Mouse (Mus musculus) layer of hippocampus, adult 2 months (tissue): Measurements from ENCODE around the gene Olfr1462. TPM values are rescaled to one million over a fixed set of nuclear protein-coding genes. Genes with fewer than 3 reads are reported as not detected.

ENCODE experiments used
- DNase-seq, 2 experiments: peaks; one replicate each; pipeline ENCODE4 v3.0.0; 2022; ENCODE audit warnings: low spot score in 2 of 2
- H3K27ac ChIP-seq: fragments of 200-600 bp; 2 replicates; pipeline ENCODE4 v1.8.1; 2022
- H3K4me3 ChIP-seq: fragments of 200-600 bp; 2 replicates; pipeline ENCODE4 v1.8.1; 2022; ENCODE audit warnings: mild to moderate bottlenecking
- CTCF ChIP-seq: fragments of 200-600 bp; conservative IDR thresholded peaks from 2 replicates; pipeline ENCODE4 v1.8.1; 2022; ENCODE audit warnings: antibody characterized with exemption, mild to moderate bottlenecking, moderate library complexity
- long read RNA-seq, 2 experiments: library from polyadenylated mRNA; stranded (forward); transcript quantifications; one replicate each; pipeline ENCODE4 v2.0.0; 2021; ENCODE audit warnings: borderline mapping rate in 2 of 2
- total RNA-seq, 2 experiments: library from RNA; stranded (reverse); gene quantifications; 2 replicates each; pipeline ENCODE4 v1.2.3; 2021

Gene Olfr1462
- not detected for total RNA-seq
- long read RNA-seq, experiment 1: 0 reads
- long read RNA-seq, experiment 2: 0 reads

DNA sequence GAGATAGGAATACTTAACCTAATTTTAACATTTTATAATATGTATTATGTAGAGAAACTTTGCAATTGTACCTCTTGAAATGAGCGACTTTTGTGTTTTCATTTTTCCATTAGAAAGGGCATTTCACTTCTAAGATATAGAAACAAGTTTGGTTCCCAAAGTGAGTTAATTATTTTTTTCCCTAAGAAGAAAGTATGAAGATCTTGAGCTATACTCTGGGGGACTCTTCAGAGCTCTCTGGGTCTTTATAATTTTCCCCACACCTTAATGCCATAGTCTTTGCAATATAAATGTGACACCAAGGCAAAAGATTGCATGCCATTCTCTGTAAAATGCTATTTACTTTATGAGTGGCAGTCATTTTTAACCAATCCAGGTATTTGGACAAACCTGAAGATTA is at the start of gene Olfr1462:
Olfr1462 (plus strand) TSS at position 301 of the 400 bp plus-strand sequence.
- no peak within 1 kb of the TSS for H3K4me3 ChIP-seq
- DNase-seq: no peak
- H3K27ac ChIP-seq: no peak within 1 kb of the TSS
- TF ChIP-seq CTCF: no peak

GRCm38 (mm10) chr19:13149449-13149848 is 36.1 kb upstream of the Olfr1462 start, which contains the start of gene Olfr1459:
TSS of gene Olfr1459 (minus strand) at chr19:13149549.
- no peak for TF ChIP-seq CTCF
- no peak within 1 kb of the TSS for H3K4me3 ChIP-seq
- H3K27ac ChIP-seq: no peak within 1 kb of the TSS
- no peak for DNase-seq

DNA sequence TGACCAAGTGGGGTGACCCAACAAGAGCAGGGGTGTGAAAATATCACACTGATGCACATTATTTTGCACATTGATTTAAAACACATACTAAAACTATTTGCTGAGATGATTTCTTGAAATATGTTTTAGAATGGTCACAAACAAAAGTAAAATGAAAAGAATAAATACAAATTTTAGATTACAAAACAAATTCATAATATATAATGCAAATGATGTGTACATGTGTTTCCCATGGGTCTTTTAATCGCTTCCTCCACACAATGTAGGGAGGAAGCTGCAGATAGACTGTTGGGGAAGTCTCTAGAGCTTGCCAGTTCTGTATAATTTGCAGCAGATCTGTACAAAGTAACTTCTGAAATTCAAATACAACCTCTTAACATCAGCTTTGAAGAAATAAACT is 22.8 kb upstream of the Olfr1462 start, which contains the start of gene Olfr1461:
Olfr1461 (plus strand) TSS at position 301 of the 400 bp plus-strand sequence.
- TF ChIP-seq CTCF: no peak
- H3K27ac ChIP-seq: no peak within 1 kb of the TSS
- no peak for DNase-seq
- no peak within 1 kb of the TSS for H3K4me3 ChIP-seq

DNA sequence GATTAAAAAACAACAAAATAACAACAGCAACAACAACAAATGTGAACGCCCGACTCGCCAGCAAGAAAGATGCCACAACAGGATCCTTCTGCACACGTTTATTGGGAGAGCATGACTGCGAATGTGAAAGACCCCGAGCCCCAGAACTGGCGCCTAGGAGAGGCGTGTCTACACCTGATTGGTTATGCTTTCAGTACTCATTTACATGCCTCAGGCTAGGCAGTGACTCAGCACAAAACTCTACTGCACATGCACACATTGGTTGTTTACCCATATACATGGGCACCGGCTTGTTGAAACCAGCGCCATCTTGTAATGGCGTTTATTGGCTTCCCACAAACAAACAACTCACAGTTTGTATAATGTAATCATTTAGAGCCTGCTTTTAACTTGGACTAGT is 36.1 kb downstream of the Olfr1462 start:
- H3K27ac ChIP-seq: no peak overlapping the region
- no peak for TF ChIP-seq CTCF
- H3K4me3 ChIP-seq: no peak overlapping the region
- no peak for DNase-seq

DNA sequence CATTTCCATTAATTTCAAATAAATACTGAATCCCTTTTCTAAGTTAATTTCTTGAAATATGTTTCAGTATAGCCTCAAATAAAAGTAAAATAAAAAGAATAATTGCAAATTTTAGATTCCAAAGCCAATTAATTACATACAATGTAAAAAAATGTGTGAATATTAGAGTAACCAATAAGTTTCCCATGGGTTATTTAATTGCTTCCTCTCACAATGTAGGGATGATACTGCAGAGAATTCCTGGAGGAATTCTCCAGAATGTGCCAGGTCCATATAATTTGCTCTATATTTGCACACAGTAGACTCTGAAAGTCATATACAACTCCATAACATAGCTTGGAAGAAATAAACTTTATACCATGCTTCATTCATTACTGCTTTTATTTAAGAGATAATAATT is 45.5 kb downstream of the Olfr1462 start, which contains the start of gene Olfr1463:
Olfr1463 (plus strand) TSS at position 301 of the 400 bp plus-strand sequence.
- no peak for TF ChIP-seq CTCF

More for the DNA sequence above, 45.5 kb downstream of the Olfr1462 start, which contains the start of gene Olfr1463:
- Histone ChIP-seq H3K4me3 (no peak within 1 kb of the TSS), H3K27ac (no peak within 1 kb of the TSS)
- DNase-seq: no peak

Other genes starting within 250 kb of the Olfr1462 start
- not detected for gene Olfr1450, start 235.5 kb upstream of the Olfr1462 start, total RNA-seq
- not detected for gene Olfr1451, start 190.7 kb upstream of the Olfr1462 start, total RNA-seq
- gene Olfr1453, start 157.4 kb upstream of the Olfr1462 start, total RNA-seq: not detected
- not detected for gene Olfr1454, start 125.1 kb upstream of the Olfr1462 start, total RNA-seq
- gene Olfr1457, start 87.8 kb upstream of the Olfr1462 start, total RNA-seq: not detected
- not detected for gene Olfr1458, start 79.0 kb upstream of the Olfr1462 start, total RNA-seq
- under 1 TPM; 0.12 to 0.26 TPM for gene Olfr1459, start 36.2 kb upstream of the Olfr1462 start, total RNA-seq
- gene Olfr1461, start 22.7 kb upstream of the Olfr1462 start, total RNA-seq: not detected
- gene Olfr1463, start 45.6 kb downstream of the Olfr1462 start, total RNA-seq: not detected
- not detected for gene Olfr1465, start 129.8 kb downstream of the Olfr1462 start, total RNA-seq
- gene Olfr1466, start 153.1 kb downstream of the Olfr1462 start, total RNA-seq: not detected
- gene Olfr1467, start 176.5 kb downstream of the Olfr1462 start, total RNA-seq: not detected
- gene Olfr1469, start 222.1 kb downstream of the Olfr1462 start, total RNA-seq: not detected